Mouse (Mus musculus): ENCODE measurements around the gene Klhl30. TPM values are rescaled to one million over a fixed set of nuclear protein-coding genes. Genes with fewer than 3 reads are reported as not detected.

Gene Klhl30
- polyA plus RNA-seq, 1 experiment from 2014 or later: 0.13 TPM

- no peak overlapping the region for H3K27ac ChIP-seq (ENCODE audit: low read length)
- WGBS: 72% methylated on average over 4 of the region's 4 CpGs
- H3K9me3 ChIP-seq (replicated peaks; ENCODE audit: control insufficient read depth, low read length, poor library complexity, severe bottlenecking): no peaks in the 10 kb centered on the region
- peaks cover 16% of the 10 kb centered on the region for H3K27me3 ChIP-seq (ENCODE audit: control insufficient read depth, insufficient read depth, low read depth, low read length)
- H3K4me2 ChIP-seq (ENCODE audit: low read length): no peak overlapping the region
- H3K4me3 ChIP-seq (ENCODE audit: low read depth, low read length): no peak overlapping the region
- H3K9ac ChIP-seq (ENCODE audit: low read depth, low read length): no peak overlapping the region
- peaks cover 19% of the 10 kb centered on the region for H3K36me3 ChIP-seq (ENCODE audit: control insufficient read depth, insufficient read depth, low read length)
- H3K4me1 ChIP-seq (ENCODE audit: control insufficient read depth, insufficient read depth, low read length): peaks cover 4% of the 10 kb centered on the region; the same call in 1 of the 2 replicates
- ATAC-seq: no peak
Observed at GRCm38 (mm10) chr1:91369408-91369807, 18.6 kb downstream of the Klhl30 start.

- Histone ChIP-seq H3K4me2 (ENCODE audit: low read length) (no peak overlapping the region), H3K4me3 (ENCODE audit: low read depth, low read length) (no peak overlapping the region), H3K9me3 (replicated peaks; ENCODE audit: control insufficient read depth, low read length, poor library complexity, severe bottlenecking) (no peaks in the 10 kb centered on the region), H3K27me3 (ENCODE audit: control insufficient read depth, insufficient read depth, low read depth, low read length) (peaks cover 16% of the 10 kb centered on the region), H3K4me1 (ENCODE audit: control insufficient read depth, insufficient read depth, low read length) (peaks cover 4% of the 10 kb centered on the region; the same call in 1 of the 2 replicates), H3K36me3 (ENCODE audit: control insufficient read depth, insufficient read depth, low read length) (peaks cover 26% of the 10 kb centered on the region), H3K9ac (ENCODE audit: low read depth, low read length) (no peak overlapping the region), H3K27ac (ENCODE audit: low read length) (no peak overlapping the region)
- no peak for ATAC-seq
- WGBS: 87% methylated on average over 23 of the region's 23 CpGs
Observed at GRCm38 (mm10) chr1:91370055-91370454, 19.2 kb downstream of the Klhl30 start.

- Histone ChIP-seq H3K27me3 (ENCODE audit: control insufficient read depth, insufficient read depth, low read depth, low read length) (no peaks in the 10 kb centered on the region), H3K9ac (ENCODE audit: low read depth, low read length) (no peak overlapping the region), H3K4me2 (ENCODE audit: low read length) (no peak overlapping the region), H3K4me3 (ENCODE audit: low read depth, low read length) (no peak overlapping the region), H3K4me1 (ENCODE audit: control insufficient read depth, insufficient read depth, low read length) (no peaks in the 10 kb centered on the region), H3K9me3 (replicated peaks; ENCODE audit: control insufficient read depth, low read length, poor library complexity, severe bottlenecking) (no peaks in the 10 kb centered on the region), H3K27ac (ENCODE audit: low read length) (no peak overlapping the region), H3K36me3 (ENCODE audit: control insufficient read depth, insufficient read depth, low read length) (peaks cover 46% of the 10 kb centered on the region)
- WGBS: 92% methylated on average over 6 of the region's 6 CpGs
- ATAC-seq: no peak
Observed at GRCm38 (mm10) chr1:91373414-91373835, 22.6 kb downstream of the Klhl30 start.

- peaks cover 48% of the 10 kb centered on the region for H3K36me3 ChIP-seq (ENCODE audit: control insufficient read depth, insufficient read depth, low read length)
- H3K4me3 ChIP-seq (ENCODE audit: low read depth, low read length): no peak overlapping the region
- no peaks in the 10 kb centered on the region for H3K4me1 ChIP-seq (ENCODE audit: control insufficient read depth, insufficient read depth, low read length)
- no peak overlapping the region for H3K9ac ChIP-seq (ENCODE audit: low read depth, low read length)
- no peaks in the 10 kb centered on the region for H3K9me3 ChIP-seq (replicated peaks; ENCODE audit: control insufficient read depth, low read length, poor library complexity, severe bottlenecking)
- no peaks in the 10 kb centered on the region for H3K27me3 ChIP-seq (ENCODE audit: control insufficient read depth, insufficient read depth, low read depth, low read length)
- 58% methylated on average over 7 of the region's 7 CpGs for WGBS
- no peak overlapping the region for H3K4me2 ChIP-seq (ENCODE audit: low read length)
- no peak overlapping the region for H3K27ac ChIP-seq (ENCODE audit: low read length)
- peak; percentile 67 for ATAC-seq
Observed at GRCm38 (mm10) chr1:91380453-91381090, 29.8 kb downstream of the Klhl30 start.

- Histone ChIP-seq H3K4me3 (ENCODE audit: low read depth, low read length) (no peak overlapping the region), H3K27ac (ENCODE audit: low read length) (no peak overlapping the region), H3K9ac (ENCODE audit: low read depth, low read length) (no peak overlapping the region), H3K4me2 (ENCODE audit: low read length) (no peak overlapping the region), H3K9me3 (replicated peaks; ENCODE audit: control insufficient read depth, low read length, poor library complexity, severe bottlenecking) (no peaks in the 10 kb centered on the region), H3K27me3 (ENCODE audit: control insufficient read depth, insufficient read depth, low read depth, low read length) (no peaks in the 10 kb centered on the region), H3K36me3 (ENCODE audit: control insufficient read depth, insufficient read depth, low read length) (peaks cover 46% of the 10 kb centered on the region), H3K4me1 (ENCODE audit: control insufficient read depth, insufficient read depth, low read length) (no peaks in the 10 kb centered on the region)
- no peak for ATAC-seq
- 94% methylated on average over 4 of the region's 4 CpGs for WGBS
Observed at GRCm38 (mm10) chr1:91381091-91381471, 30.3 kb downstream of the Klhl30 start.

- Histone ChIP-seq H3K27me3 (ENCODE audit: control insufficient read depth, insufficient read depth, low read depth, low read length) (no peaks in the 10 kb centered on the region), H3K4me3 (ENCODE audit: low read depth, low read length) (no peak overlapping the region), H3K9me3 (replicated peaks; ENCODE audit: control insufficient read depth, low read length, poor library complexity, severe bottlenecking) (no peaks in the 10 kb centered on the region), H3K36me3 (ENCODE audit: control insufficient read depth, insufficient read depth, low read length) (peaks cover 34% of the 10 kb centered on the region), H3K4me1 (ENCODE audit: control insufficient read depth, insufficient read depth, low read length) (peaks cover 4% of the 10 kb centered on the region), H3K9ac (ENCODE audit: low read depth, low read length) (no peak overlapping the region), H3K4me2 (ENCODE audit: low read length) (no peak overlapping the region), H3K27ac (ENCODE audit: low read length) (no peak overlapping the region)
- 96% methylated on average over 5 of the region's 5 CpGs for WGBS
- no peak for ATAC-seq
Observed at GRCm38 (mm10) chr1:91390369-91390768, 39.6 kb downstream of the Klhl30 start.

DNA sequence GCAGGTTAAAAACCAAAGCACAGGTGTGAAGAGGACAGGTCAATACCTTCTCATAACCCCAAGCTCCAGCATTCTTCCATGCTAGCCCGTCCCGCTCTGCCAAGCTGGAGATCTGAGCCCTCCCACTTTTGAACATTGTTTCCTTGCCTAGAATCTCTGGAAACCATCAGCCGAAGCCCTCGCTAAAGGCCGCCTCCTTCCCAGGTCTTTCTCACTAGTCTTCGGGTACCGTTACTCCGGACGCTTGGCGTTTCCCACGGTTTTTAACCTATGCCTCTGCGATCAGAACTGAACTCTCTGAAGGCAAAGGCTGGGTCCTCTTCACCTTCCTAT, 47.1 kb downstream of the Klhl30 start:
- no peak for ATAC-seq
- Histone ChIP-seq H3K4me2 (ENCODE audit: low read length) (peak overlapping the region; percentile 80), H3K27me3 (ENCODE audit: control insufficient read depth, insufficient read depth, low read depth, low read length) (no peaks in the 10 kb centered on the region), H3K36me3 (ENCODE audit: control insufficient read depth, insufficient read depth, low read length) (no peaks in the 10 kb centered on the region), H3K9me3 (replicated peaks; ENCODE audit: control insufficient read depth, low read length, poor library complexity, severe bottlenecking) (no peaks in the 10 kb centered on the region), H3K4me3 (ENCODE audit: low read depth, low read length) (peak overlapping the region; percentile 93), H3K27ac (ENCODE audit: low read length) (peak overlapping the region; percentile 94), H3K4me1 (ENCODE audit: control insufficient read depth, insufficient read depth, low read length) (peaks cover 25% of the 10 kb centered on the region), H3K9ac (ENCODE audit: low read depth, low read length) (peak overlapping the region; percentile 88)
- WGBS: under 1% methylated on average over 12 of the region's 12 CpGs

DNA sequence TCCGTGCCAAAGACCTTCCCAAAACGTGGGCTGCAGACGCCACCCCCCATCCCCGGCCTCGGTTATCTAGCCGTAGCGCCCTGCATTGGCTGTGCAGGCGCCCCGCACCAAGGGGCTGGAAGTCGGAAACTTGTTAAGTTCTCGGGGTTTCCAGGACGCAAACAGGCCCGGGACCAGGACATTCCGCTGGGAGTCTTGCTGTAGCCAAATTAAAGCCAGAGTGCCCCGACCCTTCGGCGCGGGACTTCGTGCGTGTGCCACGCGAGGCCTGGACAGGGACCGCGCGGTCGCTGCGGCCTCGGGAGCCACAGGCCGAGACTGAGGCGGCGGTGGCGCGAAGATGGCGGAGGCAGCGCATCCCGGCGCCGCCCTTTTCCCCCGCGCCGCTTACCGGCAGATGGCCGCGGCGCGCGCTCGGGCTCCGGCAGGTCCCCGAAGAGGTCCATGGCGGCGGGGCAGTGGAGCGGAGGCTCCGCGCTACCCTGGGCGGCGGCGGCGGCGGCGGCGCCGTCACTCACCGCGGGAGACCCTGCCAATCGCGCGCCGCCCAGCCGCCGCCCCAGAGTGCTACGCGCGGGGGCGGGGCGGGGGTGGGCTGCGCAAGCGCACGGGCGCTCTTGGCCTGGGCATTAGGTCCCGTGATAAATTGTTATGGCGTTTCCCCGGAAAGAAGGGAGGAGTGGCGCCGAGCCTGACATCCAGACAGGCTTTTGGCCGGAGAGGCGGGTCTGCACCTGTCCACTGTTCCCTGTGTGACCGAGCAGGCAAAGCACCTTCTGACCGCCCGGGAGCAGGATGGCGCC, 47.6 kb downstream of the Klhl30 start, which contains the start of gene Ilkap:
Ilkap (minus strand) TSS at position 556 of the 803 bp plus-strand sequence.
- under 1% methylated on average over 83 of the region's 91 CpGs for WGBS
- peak within 1 kb of the TSS; percentile 94 for H3K27ac ChIP-seq (ENCODE audit: low read length)

GRCm38 (mm10) chr1:91404976-91405375, 54.2 kb downstream of the Klhl30 start:
- H3K36me3 ChIP-seq (ENCODE audit: control insufficient read depth, insufficient read depth, low read length): no peaks in the 10 kb centered on the region
- ATAC-seq: no peak
- WGBS: 36% methylated on average over 1 of the region's 1 CpGs

More for the DNA sequence above, 47.6 kb downstream of the Klhl30 start, which contains the start of gene Ilkap:
- Histone ChIP-seq H3K9ac (ENCODE audit: low read depth, low read length) (peak within 1 kb of the TSS; percentile 88), H3K4me2 (ENCODE audit: low read length) (peak within 1 kb of the TSS; percentile 80), H3K9me3 (replicated peaks; ENCODE audit: control insufficient read depth, low read length, poor library complexity, severe bottlenecking) (no peaks in the 10 kb centered on the region), H3K36me3 (ENCODE audit: control insufficient read depth, insufficient read depth, low read length) (no peaks in the 10 kb centered on the region), H3K4me3 (ENCODE audit: low read depth, low read length) (peak within 1 kb of the TSS; percentile 93), H3K27me3 (ENCODE audit: control insufficient read depth, insufficient read depth, low read depth, low read length) (no peaks in the 10 kb centered on the region), H3K4me1 (ENCODE audit: control insufficient read depth, insufficient read depth, low read length) (peaks cover 25% of the 10 kb centered on the region)
- peak; percentile 96 for ATAC-seq

More at GRCm38 (mm10) chr1:91404976-91405375, 54.2 kb downstream of the Klhl30 start:
- no peaks in the 10 kb centered on the region for H3K27me3 ChIP-seq (ENCODE audit: control insufficient read depth, insufficient read depth, low read depth, low read length)
- H3K9ac ChIP-seq (ENCODE audit: low read depth, low read length): no peak overlapping the region
- H3K4me2 ChIP-seq (ENCODE audit: low read length): no peak overlapping the region
- H3K27ac ChIP-seq (ENCODE audit: low read length): no peak overlapping the region
- H3K9me3 ChIP-seq (replicated peaks; ENCODE audit: control insufficient read depth, low read length, poor library complexity, severe bottlenecking): no peaks in the 10 kb centered on the region
- no peaks in the 10 kb centered on the region for H3K4me1 ChIP-seq (ENCODE audit: control insufficient read depth, insufficient read depth, low read length)
- no peak overlapping the region for H3K4me3 ChIP-seq (ENCODE audit: low read depth, low read length)
